Mouse (Mus musculus): ENCODE results near the gene Adamts17. TPM values are rescaled to one million over a fixed set of nuclear protein-coding genes. Genes with fewer than 3 reads are reported as not detected.
A peak's percentile ranks its signal among the peaks of the same experiment; 100 is the strongest.

The Adamts17 gene
- polyA plus RNA-seq, 1 experiment from 2014 or later, result 1.3 TPM

- Histone ChIP-seq H3K27me3 (no peaks in the 10 kb centered on the region), H3K36me3 (no peaks in the 10 kb centered on the region), H3K27ac (no peak overlapping the region), H3K4me3 (replicated peaks) (no peak overlapping the region), H3K4me2 (replicated peaks) (no peak overlapping the region), H3K9ac (replicated peaks) (no peak overlapping the region), H3K9me3 (no peaks in the 10 kb centered on the region), H3K4me1 (replicated peaks) (no peaks in the 10 kb centered on the region)
- 89% methylated on average over 10 of the region's 10 CpGs for WGBS
- ATAC-seq, result no peak
Measured at GRCm38 (mm10) chr7:67072015-67072685, 232.6 kb downstream of the Adamts17 start.

GRCm38 (mm10) chr7:67082751-67083150 is 243.2 kb downstream of the Adamts17 start:
- Histone ChIP-seq H3K4me1 (replicated peaks) (no peaks in the 10 kb centered on the region), H3K9me3 (no peaks in the 10 kb centered on the region), H3K27ac (no peak overlapping the region), H3K27me3 (no peaks in the 10 kb centered on the region), H3K9ac (replicated peaks) (no peak overlapping the region), H3K36me3 (no peaks in the 10 kb centered on the region), H3K4me2 (replicated peaks) (no peak overlapping the region), H3K4me3 (replicated peaks) (no peak overlapping the region)
- WGBS, result 91% methylated on average over 10 of the region's 10 CpGs
- ATAC-seq, result no peak

GRCm38 (mm10) chr7:67087759-67088158 is 248.2 kb downstream of the Adamts17 start:
- H3K36me3 ChIP-seq, result no peaks in the 10 kb centered on the region
- 80% methylated on average over 6 of the region's 6 CpGs for WGBS
- H3K9me3 ChIP-seq, result no peaks in the 10 kb centered on the region
- no peaks in the 10 kb centered on the region for H3K27me3 ChIP-seq
- no peak for ATAC-seq
- H3K4me3 ChIP-seq (replicated peaks), result no peak overlapping the region
- no peaks in the 10 kb centered on the region for H3K4me1 ChIP-seq (replicated peaks)
- H3K4me2 ChIP-seq (replicated peaks), result no peak overlapping the region
- H3K9ac ChIP-seq (replicated peaks), result no peak overlapping the region
- H3K27ac ChIP-seq, result no peak overlapping the region

- Histone ChIP-seq H3K9ac (replicated peaks) (no peak overlapping the region), H3K27ac (no peak overlapping the region), H3K4me2 (replicated peaks) (no peak overlapping the region), H3K27me3 (no peaks in the 10 kb centered on the region), H3K36me3 (no peaks in the 10 kb centered on the region), H3K4me3 (replicated peaks) (no peak overlapping the region), H3K9me3 (no peaks in the 10 kb centered on the region), H3K4me1 (replicated peaks) (no peaks in the 10 kb centered on the region)
- ATAC-seq, result no peak
- WGBS, result 84% methylated on average over 2 of the region's 2 CpGs
Measured at GRCm38 (mm10) chr7:67097096-67097495, 257.6 kb downstream of the Adamts17 start.

GRCm38 (mm10) chr7:67101418-67101973 is 262.0 kb downstream of the Adamts17 start:
- Histone ChIP-seq H3K4me3 (replicated peaks) (no peak overlapping the region), H3K4me1 (replicated peaks) (no peaks in the 10 kb centered on the region), H3K27me3 (no peaks in the 10 kb centered on the region), H3K9me3 (no peaks in the 10 kb centered on the region), H3K4me2 (replicated peaks) (no peak overlapping the region), H3K27ac (no peak overlapping the region), H3K36me3 (no peaks in the 10 kb centered on the region), H3K9ac (replicated peaks) (no peak overlapping the region)
- no peak for ATAC-seq
- 78% methylated on average over 3 of the region's 3 CpGs for WGBS

GRCm38 (mm10) chr7:67110551-67111159 is 271.1 kb downstream of the Adamts17 start:
- H3K36me3 ChIP-seq, result no peaks in the 10 kb centered on the region
- 0 out of 2 replicates have a peak, but pooled peaks cover 6% of the 10 kb centered on the region for H3K4me1 ChIP-seq (replicated peaks)
- no peaks in the 10 kb centered on the region for H3K9me3 ChIP-seq
- 79% methylated on average over 12 of the region's 12 CpGs for WGBS
- no peak overlapping the region for H3K4me2 ChIP-seq (replicated peaks)
- H3K9ac ChIP-seq (replicated peaks), result no peak overlapping the region
- H3K27me3 ChIP-seq, result no peaks in the 10 kb centered on the region
- H3K27ac ChIP-seq, result no peak overlapping the region
- H3K4me3 ChIP-seq (replicated peaks), result no peak overlapping the region
- ATAC-seq, result peak; percentile 70; the same call in 1 of the 2 replicates

GRCm38 (mm10) chr7:67112495-67113216 is 273.1 kb downstream of the Adamts17 start:
- H3K9me3 ChIP-seq, result no peaks in the 10 kb centered on the region
- no peak for ATAC-seq

GRCm38 (mm10) chr7:67114056-67114455 is 274.5 kb downstream of the Adamts17 start:
- Histone ChIP-seq H3K4me3 (replicated peaks) (no peak overlapping the region), H3K9me3 (no peaks in the 10 kb centered on the region), H3K9ac (replicated peaks) (no peak overlapping the region), H3K4me2 (replicated peaks) (no peak overlapping the region), H3K36me3 (no peaks in the 10 kb centered on the region), H3K27me3 (no peaks in the 10 kb centered on the region), H3K27ac (no peak overlapping the region), H3K4me1 (replicated peaks) (0 out of 2 replicates have a peak, but pooled peaks cover 6% of the 10 kb centered on the region)
- WGBS, result 99% methylated on average over 3 of the region's 3 CpGs
- ATAC-seq, result no peak

More at GRCm38 (mm10) chr7:67112495-67113216, 273.1 kb downstream of the Adamts17 start:
- Histone ChIP-seq H3K4me2 (replicated peaks) (no peak overlapping the region), H3K4me1 (replicated peaks) (0 out of 2 replicates have a peak, but pooled peaks cover 6% of the 10 kb centered on the region), H3K4me3 (replicated peaks) (no peak overlapping the region), H3K9ac (replicated peaks) (no peak overlapping the region), H3K27me3 (no peaks in the 10 kb centered on the region), H3K27ac (no peak overlapping the region), H3K36me3 (no peaks in the 10 kb centered on the region)
- 81% methylated on average over 14 of the region's 14 CpGs for WGBS

GRCm38 (mm10) chr7:67115056-67115455 is 275.5 kb downstream of the Adamts17 start:
- H3K9ac ChIP-seq (replicated peaks), result no peak overlapping the region
- no peaks in the 10 kb centered on the region for H3K36me3 ChIP-seq
- H3K4me1 ChIP-seq (replicated peaks), result 0 out of 2 replicates have a peak, but pooled peaks cover 6% of the 10 kb centered on the region
- WGBS, result 89% methylated on average over 3 of the region's 3 CpGs
- H3K9me3 ChIP-seq, result no peaks in the 10 kb centered on the region
- no peaks in the 10 kb centered on the region for H3K27me3 ChIP-seq
- H3K27ac ChIP-seq, result no peak overlapping the region
- H3K4me2 ChIP-seq (replicated peaks), result no peak overlapping the region
- H3K4me3 ChIP-seq (replicated peaks), result no peak overlapping the region
- no peak for ATAC-seq

- no peaks in the 10 kb centered on the region for H3K36me3 ChIP-seq
- H3K4me3 ChIP-seq (replicated peaks), result no peak overlapping the region
- WGBS, result 57% methylated on average over 2 of the region's 2 CpGs
- no peaks in the 10 kb centered on the region for H3K9me3 ChIP-seq
- no peak overlapping the region for H3K4me2 ChIP-seq (replicated peaks)
- H3K27ac ChIP-seq, result no peak overlapping the region
- H3K27me3 ChIP-seq, result no peaks in the 10 kb centered on the region
- no peak for ATAC-seq
- no peak overlapping the region for H3K9ac ChIP-seq (replicated peaks)
- H3K4me1 ChIP-seq (replicated peaks), result no peaks in the 10 kb centered on the region
Measured at GRCm38 (mm10) chr7:67135140-67135539, 295.6 kb downstream of the Adamts17 start.

- H3K27ac ChIP-seq, result no peak overlapping the region
- ATAC-seq, result no peak
Measured at GRCm38 (mm10) chr7:67142347-67143015, 302.9 kb downstream of the Adamts17 start.

More at GRCm38 (mm10) chr7:67142347-67143015, 302.9 kb downstream of the Adamts17 start:
- Histone ChIP-seq H3K9ac (replicated peaks) (no peak overlapping the region), H3K4me2 (replicated peaks) (no peak overlapping the region), H3K36me3 (no peaks in the 10 kb centered on the region), H3K4me3 (replicated peaks) (no peak overlapping the region), H3K27me3 (no peaks in the 10 kb centered on the region), H3K9me3 (no peaks in the 10 kb centered on the region), H3K4me1 (replicated peaks) (peaks cover 9% of the 10 kb centered on the region; the same call in 1 of the 2 replicates)
- 27% methylated on average over 11 of the region's 11 CpGs for WGBS

Measured in midbrain, embryonic 13.5 days (tissue).